In the genomic region with DNA sequence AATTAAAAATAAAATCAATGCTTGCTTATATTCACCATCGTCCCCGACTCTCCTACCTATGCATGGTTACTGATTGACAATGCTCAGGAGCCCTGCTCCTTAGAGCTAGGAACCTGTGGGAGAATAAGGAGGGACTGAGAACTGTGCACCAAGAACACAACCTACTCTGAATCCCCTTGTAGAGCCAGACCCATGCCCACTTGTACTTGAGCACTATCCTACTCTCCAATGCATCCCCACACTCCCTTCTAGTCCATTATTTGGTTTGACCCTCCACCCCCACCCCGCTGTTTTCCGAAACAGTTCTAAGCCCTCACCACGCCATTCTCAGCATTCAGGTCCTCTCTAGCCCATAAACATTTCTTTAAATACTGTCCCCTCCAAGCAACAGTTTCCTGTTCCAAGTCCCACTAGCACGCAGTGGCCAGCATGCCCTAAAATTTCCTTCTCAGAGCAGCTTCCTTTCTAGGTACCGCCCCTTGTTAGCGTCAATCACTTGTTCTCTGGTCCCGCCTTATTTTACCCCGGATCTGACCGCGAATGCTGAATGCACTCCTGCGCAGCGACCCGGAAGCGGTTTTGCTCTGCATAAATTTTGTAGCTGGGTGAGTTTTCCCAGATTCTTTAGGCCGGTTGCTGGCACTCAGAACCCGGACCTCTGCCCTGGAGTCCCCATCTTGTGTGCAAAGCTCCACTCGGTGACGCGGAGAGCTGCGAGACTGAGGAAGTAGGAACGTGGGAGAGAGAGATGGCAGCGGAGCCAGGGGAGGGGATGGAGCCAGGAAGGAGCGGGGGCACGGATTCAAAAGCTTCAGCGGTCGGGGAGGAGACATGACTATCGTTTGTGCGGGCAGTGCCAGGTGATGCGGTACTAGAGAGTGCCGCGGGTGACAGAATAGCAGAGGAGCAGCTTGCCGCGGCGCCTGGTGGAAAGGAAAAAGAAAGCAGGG, we compare ENCODE assay signal across 8 mouse cellular contexts. TPM values are rescaled to one million over a fixed set of nuclear protein-coding genes. Genes with fewer than 3 reads are reported as not detected.
DNase-seq lines count a peak whose midpoint lies in the region; ATAC-seq and TF ChIP-seq lines count a peak whose summit lies in the region.

A gene (plus strand): TSS at position 522 of the 950 bp plus-strand sequence.

- TF ChIP-seq CTCF in C2C12 (IDR thresholded peaks at IDR 0.05; ENCODE audit: control insufficient read depth, insufficient read depth, insufficient read length): no peak
- no peak for TF ChIP-seq CTCF in brain, embryonic 14.5 days (IDR thresholded peaks at IDR 0.05; ENCODE audit: borderline replicate concordance, extremely low read depth, insufficient read depth, insufficient read length)
- no peak for TF ChIP-seq CTCF in liver, adult 2 months (IDR thresholded peaks at IDR 0.05; ENCODE audit: low read depth, low read length)

- H3K27ac ChIP-seq in heart, embryonic 11.5 days (ENCODE audit: low read depth, low read length): peak within 1 kb of the TSS; percentile 91
- peak within 1 kb of the TSS; percentile 98 for H3K27ac ChIP-seq in kidney, embryonic 16.5 days (ENCODE audit: low read length)
- H3K27ac ChIP-seq in liver, adult 2 months (replicated peaks; ENCODE audit: insufficient read depth, low read depth, low read length): peak within 1 kb of the TSS; percentile 47

- H3K9ac ChIP-seq in heart, embryonic 11.5 days (ENCODE audit: low read depth, low read length): peak within 1 kb of the TSS; percentile 93
- H3K9ac ChIP-seq in kidney, embryonic 16.5 days (replicated peaks; ENCODE audit: low read length): peak within 1 kb of the TSS; percentile 91
- peak within 1 kb of the TSS; percentile 72 for H3K9ac ChIP-seq in liver, adult 2 months (ENCODE audit: low read depth, low read length)

- peak; percentile 97 for DNase-seq in brain, embryonic 14.5 days (ENCODE audit: low read depth)
- peak; percentile 93 for DNase-seq in liver, adult 2 months (ENCODE audit: extremely low read depth, low read depth, low spot score)
- DNase-seq in splenic B cell, adult 2 months (ENCODE audit: low read depth, low spot score): peak; percentile 85

- H3K79me2 ChIP-seq in C2C12 (ENCODE audit: control insufficient read depth, insufficient read depth) (peaks cover 40% of the 10 kb centered on the region), myocyte (ENCODE audit: control insufficient read depth, insufficient read depth) (peaks cover 27% of the 10 kb centered on the region)
- peaks cover 7% of the 10 kb centered on the region; the same call in 1 of the 2 replicates for H3K79me2 ChIP-seq in liver, adult 2 months (ENCODE audit: control insufficient read depth, insufficient read depth, low read length)

- H3ac ChIP-seq in C2C12 (ENCODE audit: control insufficient read depth, insufficient read length, low read depth): peak within 1 kb of the TSS; percentile 85
- H3ac ChIP-seq in myocyte (ENCODE audit: control insufficient read depth, insufficient read length): peak within 1 kb of the TSS; percentile 35

- H3K9me3 ChIP-seq in erythroblast, embryonic 14.5 days (ENCODE audit: control insufficient read depth, low read length): no peaks in the 10 kb centered on the region
- no peaks in the 10 kb centered on the region for H3K9me3 ChIP-seq in heart, embryonic 11.5 days (replicated peaks; ENCODE audit: control insufficient read depth, low read length)
- H3K9me3 ChIP-seq in kidney, embryonic 16.5 days (ENCODE audit: low read length): no peaks in the 10 kb centered on the region

- H3K4me1 ChIP-seq in erythroblast, embryonic 14.5 days (ENCODE audit: control insufficient read depth): peaks cover 23% of the 10 kb centered on the region
- H3K4me1 ChIP-seq in heart, embryonic 11.5 days (ENCODE audit: control insufficient read depth, insufficient read depth, low read length): peaks cover 8% of the 10 kb centered on the region
- H3K4me1 ChIP-seq in kidney, embryonic 16.5 days (ENCODE audit: insufficient read depth, low read length): peaks cover 12% of the 10 kb centered on the region
- H3K4me1 ChIP-seq in liver, adult 2 months (ENCODE audit: control insufficient read depth, insufficient read depth, low read length): peaks cover 11% of the 10 kb centered on the region

- 0 out of 2 replicates have a peak, but pooled peaks have one; percentile 15 for TF ChIP-seq POLR2A in brain, embryonic 14.5 days (IDR thresholded peaks at IDR 0.05; ENCODE audit: borderline replicate concordance, extremely low read depth, insufficient read depth, insufficient read length, poor library complexity, severe bottlenecking)
- 0 out of 2 replicates have a peak, but pooled peaks have one; percentile 24 for TF ChIP-seq POLR2A in liver, adult 2 months (IDR thresholded peaks at IDR 0.05; ENCODE audit: extremely low read depth, insufficient read depth, low read length)
- TF ChIP-seq POLR2A in myocyte (IDR thresholded peaks at IDR 0.05; ENCODE audit: insufficient read length, low read depth): no peak

- H3K27me3 ChIP-seq in C2C12 (ENCODE audit: control insufficient read depth, insufficient read depth, insufficient read length): no peaks in the 10 kb centered on the region
- H3K27me3 ChIP-seq in erythroblast, embryonic 14.5 days (ENCODE audit: control insufficient read depth): no peaks in the 10 kb centered on the region
- no peaks in the 10 kb centered on the region for H3K27me3 ChIP-seq in heart, embryonic 11.5 days (ENCODE audit: control insufficient read depth, insufficient read depth, low read length)
- H3K27me3 ChIP-seq in kidney, embryonic 16.5 days (ENCODE audit: insufficient read depth, low read length): no peaks in the 10 kb centered on the region
- H3K27me3 ChIP-seq in liver, adult 2 months (ENCODE audit: control insufficient read depth, insufficient read depth, low read length): no peaks in the 10 kb centered on the region
- H3K27me3 ChIP-seq in myocyte (ENCODE audit: control insufficient read depth, insufficient read depth, insufficient read length): no peaks in the 10 kb centered on the region
- no peaks in the 10 kb centered on the region for H3K27me3 ChIP-seq in splenic B cell, adult 2 months (ENCODE audit: control insufficient read depth, insufficient read depth, low read length, poor library complexity, severe bottlenecking)

- H3K79me3 ChIP-seq in C2C12 (ENCODE audit: low read depth): peaks cover 25% of the 10 kb centered on the region

- 5% methylated on average over 36 of the region's 36 CpGs for WGBS in heart, embryonic 11.5 days (ENCODE audit: insufficient replicate concordance)
- WGBS in kidney, embryonic 16.5 days: 5% methylated on average over 36 of the region's 36 CpGs
- WGBS in liver, adult 2 months: 3% methylated on average over 36 of the region's 36 CpGs

- H3K4me2 ChIP-seq in heart, embryonic 11.5 days: peak within 1 kb of the TSS; percentile 88
- H3K4me2 ChIP-seq in kidney, embryonic 16.5 days (replicated peaks; ENCODE audit: low read depth, low read length): peak within 1 kb of the TSS; percentile 75
- peak within 1 kb of the TSS; percentile 75 for H3K4me2 ChIP-seq in myocyte (ENCODE audit: low read depth)

- peak within 1 kb of the TSS; percentile 69 for H3K4me3 ChIP-seq in C2C12 (ENCODE audit: insufficient read depth, poor library complexity, severe bottlenecking)
- peak within 1 kb of the TSS; percentile 95 for H3K4me3 ChIP-seq in erythroblast, embryonic 14.5 days (replicated peaks)
- peak within 1 kb of the TSS; percentile 84 for H3K4me3 ChIP-seq in heart, embryonic 11.5 days (ENCODE audit: low read depth, low read length)
- H3K4me3 ChIP-seq in kidney, embryonic 16.5 days (ENCODE audit: low read length): peak within 1 kb of the TSS; percentile 90
- peak within 1 kb of the TSS; percentile 79 for H3K4me3 ChIP-seq in liver, adult 2 months (ENCODE audit: insufficient read depth, low read depth, low read length)
- peak within 1 kb of the TSS; percentile 87 for H3K4me3 ChIP-seq in myocyte

- H3K36me3 ChIP-seq in C2C12 (ENCODE audit: control insufficient read depth, insufficient read depth) (peaks cover 23% of the 10 kb centered on the region), myocyte (ENCODE audit: control insufficient read depth, insufficient read depth) (peaks cover 12% of the 10 kb centered on the region)
- peaks cover 25% of the 10 kb centered on the region for H3K36me3 ChIP-seq in erythroblast, embryonic 14.5 days (ENCODE audit: control insufficient read depth)
- peaks cover 4% of the 10 kb centered on the region; the same call in 1 of the 2 replicates for H3K36me3 ChIP-seq in heart, embryonic 11.5 days (ENCODE audit: control insufficient read depth, insufficient read depth, low read length)
- peaks cover 20% of the 10 kb centered on the region for H3K36me3 ChIP-seq in kidney, embryonic 16.5 days (ENCODE audit: insufficient read depth, low read length)
- H3K36me3 ChIP-seq in liver, adult 2 months (ENCODE audit: control insufficient read depth, insufficient read depth, low read length): peaks cover 14% of the 10 kb centered on the region
- H3K36me3 ChIP-seq in splenic B cell, adult 2 months (ENCODE audit: control insufficient read depth, insufficient read depth, low read length, poor library complexity, severe bottlenecking): peaks cover 4% of the 10 kb centered on the region; the same call in 1 of the 2 replicates

- peak; percentile 93 for ATAC-seq in heart, embryonic 11.5 days (replicated peaks; ENCODE audit: insufficient number of reproducible peaks, low FRiP score, low TSS enrichment)
- peak; percentile 98 for ATAC-seq in kidney, embryonic 16.5 days (ENCODE audit: low FRiP score, low TSS enrichment)

TF ChIP-seq in C2C12, 6 proteins besides CTCF, POLR2A, EP300 and RAD21:
- TF ChIP-seq MAX (IDR thresholded peaks at IDR 0.05) (peak; percentile 11), USF1 (IDR thresholded peaks at IDR 0.05; ENCODE audit: low read depth) (no peak)

TF ChIP-seq in myocyte, 11 proteins besides CTCF, POLR2A, EP300 and RAD21:
- TF ChIP-seq MYOD1 (IDR thresholded peaks at IDR 0.05; ENCODE audit: control insufficient read depth in 1 of 3, insufficient read length in 2 of 3, low read depth in 2 of 3) (no peak), USF1 (IDR thresholded peaks at IDR 0.05; ENCODE audit: low read depth) (no peak)

RNA-seq across cellular contexts. Expression of the gene that starts here (rescaled TPM):
- polyA plus RNA-seq in C2C12 (2012; fragmentation: generic; extraction: Trizol) (2.8 TPM), myocyte (2012; fragmentation: generic; extraction: Trizol) (4.0 TPM)
- polyA plus RNA-seq in brain, embryonic 14.5 days (2012; rRNA removed): 20.8 TPM in 2 replicates
- polyA plus RNA-seq in erythroblast, embryonic 14.5 days (2012): 0.06 TPM in 2 replicates
- 9.2 and 11.8 TPM in 2 replicates for polyA plus RNA-seq in heart, embryonic 11.5 days (2014; fragmentation: Nextera tagmentation; extraction: Ambion mirVana)
- polyA plus RNA-seq in kidney, embryonic 16.5 days (2015; fragmentation: Nextera tagmentation; extraction: Ambion mirVana): 14.4 and 15.9 TPM in 2 replicates
- total RNA-seq in liver, adult 2 months (2014; rRNA removed): 8.1 and 9.4 TPM in 2 replicates
- polyA plus RNA-seq in liver, adult 2 months (2012; rRNA removed): 0.71 and 1.5 TPM in 2 replicates

Comparison
In these comparisons a context has a peak if more than half of its experiments do, and no peak if none do; other contexts are left out.
1. Peak in every context shown above with its lines: DNase-seq, ATAC-seq, H3K4me3 ChIP-seq and H3K27ac ChIP-seq.
2. H3K27ac ChIP-seq: peak in every context shown above with its lines; median percentile 98 in kidney, embryonic 16.5 days; 91 in heart, embryonic 11.5 days; 47 in liver, adult 2 months.